Mouse (Mus musculus): ENCODE data around the gene Uhrf1bp1.

DNA sequence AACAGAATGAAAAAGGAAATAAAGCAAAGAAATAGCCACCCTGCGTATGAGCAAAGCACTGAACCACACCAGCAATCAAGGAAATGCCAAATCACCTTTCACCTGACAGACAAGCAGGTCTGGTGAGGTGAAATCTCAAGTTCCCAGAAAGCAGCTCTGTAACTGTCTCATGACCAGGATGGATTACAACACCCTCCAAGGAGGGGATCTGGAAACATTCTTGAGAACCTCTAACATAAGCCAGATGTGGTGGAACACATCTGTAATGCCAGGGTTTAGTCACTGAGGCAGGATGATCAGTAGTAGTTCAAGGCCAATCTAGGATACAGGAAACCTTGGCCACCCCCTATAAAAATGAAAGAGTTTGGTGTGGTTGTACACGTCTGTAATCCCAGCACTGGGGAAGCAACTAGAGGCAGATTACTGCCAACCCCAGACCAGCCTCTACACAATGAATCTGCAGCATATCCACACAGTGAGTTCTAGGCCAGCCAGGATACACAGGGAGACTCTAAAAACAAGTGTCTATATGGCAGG is 48.6 kb upstream of the Uhrf1bp1 start:
- no peak for TF ChIP-seq CTCF (IDR thresholded peaks at IDR 0.05)
- no peak for TF ChIP-seq POLR2A (IDR thresholded peaks at IDR 0.05; ENCODE audit: insufficient read depth, low read depth, low read length)
